Mouse (Mus musculus) urinary bladder, postnatal 4 days (tissue): ENCODE data around the gene Tmem246.

Experiments
- DNase-seq, 2 experiments: peaks; one replicate each; pipeline ENCODE4 v3.0.0; 2021 to 2022; ENCODE audit warnings: low spot score in 2 of 2

Gene Tmem246

DNA sequence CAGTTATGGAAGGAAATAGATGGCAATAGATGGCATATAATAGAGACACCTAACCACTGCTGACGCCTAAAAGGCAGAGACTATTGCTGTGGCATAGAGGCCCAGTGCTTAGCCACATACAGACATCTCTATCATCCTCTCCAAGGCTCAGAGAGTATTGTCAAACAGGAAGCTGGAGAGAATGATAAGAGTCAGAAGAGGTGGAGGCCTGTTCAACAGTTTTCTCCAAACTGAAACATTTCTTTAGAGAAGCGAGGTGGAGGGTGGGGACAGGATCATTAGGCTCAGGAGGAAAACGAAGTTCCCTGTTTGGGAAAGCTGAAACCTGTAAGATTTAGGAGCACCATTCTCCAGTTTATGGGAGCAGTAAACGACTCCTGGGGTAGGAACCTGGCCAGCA lies 16.4 kb downstream of the Tmem246 start:
- DNase-seq = no peak

DNA sequence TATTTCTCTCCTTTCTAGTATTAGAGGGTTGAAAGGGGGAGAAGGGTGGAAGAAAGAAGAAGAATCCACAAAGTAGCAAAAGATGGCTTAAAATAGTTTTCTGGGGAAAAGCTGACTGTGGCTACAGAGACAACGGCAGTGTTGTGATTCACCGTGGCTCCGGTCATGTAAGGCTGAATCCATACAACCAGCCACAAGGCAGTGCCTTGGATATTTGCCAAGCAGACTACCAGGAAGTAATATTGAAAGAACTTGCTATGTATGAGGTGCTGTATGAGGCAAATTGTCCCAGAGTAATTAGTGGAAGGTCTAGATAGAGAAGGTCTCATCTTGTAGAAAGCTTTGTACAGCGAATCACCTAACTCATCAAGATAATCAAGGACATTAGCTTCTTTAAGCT lies 25.5 kb downstream of the Tmem246 start:
- DNase-seq = no peak

DNA sequence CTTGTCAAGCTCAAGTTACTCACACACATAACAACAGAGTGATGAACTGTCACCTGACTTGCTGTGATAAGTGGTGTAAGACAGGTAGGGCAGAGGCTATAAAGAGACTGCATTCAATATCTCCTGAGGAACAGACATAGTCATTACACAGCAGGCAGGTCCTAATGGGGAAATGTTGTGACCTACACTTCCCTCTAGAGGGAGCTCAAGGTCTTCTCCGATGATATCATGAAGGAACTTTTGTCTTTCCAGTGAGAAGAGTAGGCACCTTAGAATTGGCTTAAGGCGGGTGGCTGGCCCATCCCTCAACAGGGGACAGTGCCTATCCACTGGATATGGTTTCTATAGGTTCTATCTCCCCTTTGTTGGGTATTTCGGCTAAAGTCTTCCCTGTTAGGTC lies 30.1 kb downstream of the Tmem246 start:
- no peak for DNase-seq

DNA sequence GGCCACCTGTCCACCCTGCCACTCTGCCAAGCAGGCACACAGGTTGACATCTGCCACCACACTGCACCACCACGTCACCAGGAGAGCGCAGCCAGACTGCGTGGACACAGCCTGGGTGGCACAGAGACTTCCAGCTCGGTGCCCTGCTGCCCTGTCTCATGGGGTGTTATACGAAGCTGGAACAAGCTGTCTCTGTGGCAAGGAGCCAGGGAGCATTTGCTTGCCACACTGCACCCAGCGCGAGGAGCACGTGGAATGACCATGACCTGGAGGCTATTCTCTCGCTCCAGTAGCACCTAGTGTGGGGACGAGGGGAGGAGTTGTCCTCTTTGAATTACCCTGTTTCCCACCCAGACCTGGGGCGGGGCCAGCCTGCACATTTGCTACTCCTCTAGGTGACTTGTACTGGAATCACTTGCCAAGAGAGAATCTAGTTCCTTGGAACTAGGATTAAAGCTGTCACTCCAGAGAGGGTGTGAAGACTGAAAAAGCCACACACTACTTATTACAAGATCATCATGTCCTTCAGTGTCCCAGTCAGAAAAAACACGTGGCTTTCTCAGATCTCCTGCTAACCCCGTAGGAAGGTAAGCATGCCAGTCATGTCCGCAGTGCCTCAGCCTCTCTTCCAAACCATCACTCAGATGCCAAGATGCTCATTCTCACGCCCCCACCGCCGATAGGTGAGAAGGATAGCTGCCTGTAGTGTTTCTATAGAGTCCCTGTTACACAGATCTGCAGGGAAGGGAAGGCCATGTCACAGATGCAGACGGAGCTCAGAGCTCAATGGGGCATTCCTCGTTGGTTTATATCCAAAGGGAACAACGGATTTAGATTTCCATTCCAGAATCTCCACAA lies 37.5 kb downstream of the Tmem246 start:
- no peak for DNase-seq

DNA sequence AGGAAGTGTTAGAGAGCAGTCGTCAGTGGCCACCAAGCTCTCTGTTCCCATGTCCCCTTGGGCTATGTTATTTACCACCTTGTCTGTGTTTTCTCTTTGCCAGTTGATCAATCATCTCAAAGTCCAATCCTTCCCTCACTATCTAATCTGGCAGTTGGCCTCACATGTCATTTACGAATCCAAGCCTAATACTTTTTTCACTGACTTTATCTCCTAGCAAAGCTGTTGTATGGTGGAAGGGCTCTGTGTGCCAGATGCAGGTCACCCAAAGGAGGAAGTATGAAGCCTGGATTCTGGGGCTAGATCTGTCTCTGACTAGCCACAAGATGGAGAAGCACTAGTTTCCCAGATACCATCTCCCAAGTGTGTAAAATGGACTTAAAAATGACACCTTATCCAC lies 39.5 kb downstream of the Tmem246 start:
- DNase-seq = no peak

DNA sequence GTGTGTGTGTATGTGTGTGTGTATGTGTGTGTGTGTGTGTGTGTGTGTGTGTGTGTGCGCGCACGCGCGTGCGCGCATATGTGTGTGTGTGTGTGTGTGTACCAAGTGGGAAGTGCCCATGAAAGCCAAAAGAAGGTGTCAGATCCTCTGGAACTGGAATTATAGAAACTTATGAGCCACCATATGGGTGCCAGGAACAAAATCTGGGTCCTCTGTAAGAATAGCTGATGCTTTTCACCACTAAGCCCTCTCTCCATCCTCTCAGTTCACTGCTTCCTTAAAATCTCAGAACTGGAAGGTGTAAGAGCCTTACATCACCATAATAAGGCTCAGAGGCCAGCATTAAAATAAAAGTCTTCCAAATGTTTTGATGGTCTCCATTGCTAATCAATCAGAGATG lies 40.3 kb downstream of the Tmem246 start:
- no peak for DNase-seq

DNA sequence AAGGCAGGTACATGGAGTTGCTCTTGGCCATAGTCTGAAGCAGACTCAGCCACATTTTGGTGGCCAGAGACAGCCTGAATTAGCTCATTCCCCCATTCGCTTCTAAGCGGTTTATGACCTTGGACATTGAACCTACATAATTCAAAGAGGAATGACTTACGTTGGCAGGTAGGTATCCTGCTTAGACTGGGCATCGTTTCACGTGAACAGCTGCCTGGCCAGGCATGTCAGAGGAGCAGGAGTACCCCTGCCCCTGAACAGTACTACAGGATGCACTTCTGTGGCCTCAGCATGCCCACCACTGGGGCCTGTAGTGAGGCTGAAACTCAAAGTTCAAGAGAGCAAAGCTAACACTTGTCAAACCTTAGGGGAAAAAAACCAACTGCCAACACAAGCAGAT lies 44.3 kb downstream of the Tmem246 start:
- no peak for DNase-seq

DNA sequence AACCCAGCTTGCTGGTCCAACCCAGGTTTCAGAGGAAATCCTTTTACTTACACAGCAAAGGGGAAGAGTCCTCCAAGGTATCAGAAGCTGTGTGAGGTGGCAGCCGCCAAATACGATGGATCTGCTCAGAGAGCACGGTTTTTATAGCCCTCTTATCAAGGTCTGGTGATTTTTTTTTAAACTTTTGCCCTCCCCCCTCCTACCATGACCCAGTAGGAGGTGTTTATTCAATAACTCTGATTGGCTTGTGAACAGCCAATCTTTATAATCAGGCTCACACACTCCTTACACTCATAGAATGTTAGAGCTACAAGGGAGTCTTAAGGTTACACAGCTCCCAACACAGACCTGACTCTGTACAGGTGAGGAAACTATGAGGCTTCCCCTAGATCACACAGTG lies 48.3 kb downstream of the Tmem246 start, which contains the start of gene Aldob:
TSS of gene Aldob (minus strand) at position 164 of the 400 bp plus-strand sequence.
- DNase-seq = no peak

DNA sequence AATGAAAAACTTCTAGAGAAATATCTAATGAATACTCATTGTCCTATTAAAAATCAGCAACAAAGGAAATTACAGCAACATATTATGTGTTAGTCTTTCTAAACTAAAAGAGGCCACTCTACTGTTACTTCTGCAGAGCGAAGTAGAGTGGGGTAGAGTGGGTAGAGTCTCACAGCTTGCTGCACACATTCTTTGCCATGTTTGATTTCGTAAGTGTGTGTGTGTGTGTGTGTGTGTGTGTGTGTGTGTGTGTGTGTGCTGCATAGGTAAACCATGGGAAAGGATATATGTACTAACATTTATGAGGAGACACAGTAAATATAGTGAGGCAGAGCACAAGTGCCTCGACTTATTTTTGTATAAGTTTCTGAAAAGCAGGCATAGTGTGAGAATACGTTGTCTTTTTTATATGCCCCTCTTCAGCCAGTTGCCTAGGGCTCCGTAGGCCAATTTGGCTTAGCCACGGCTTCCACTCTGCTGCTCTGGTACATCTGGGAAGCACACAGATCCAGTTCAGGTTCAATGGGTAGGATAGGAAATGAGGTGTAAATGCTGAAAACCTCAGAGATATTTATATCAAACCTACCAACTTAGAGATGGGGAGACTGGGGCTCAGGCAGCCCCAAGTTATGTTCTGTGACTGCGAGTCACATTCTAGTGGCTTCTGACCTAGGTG lies 50.0 kb downstream of the Tmem246 start:
- no peak for DNase-seq

DNA sequence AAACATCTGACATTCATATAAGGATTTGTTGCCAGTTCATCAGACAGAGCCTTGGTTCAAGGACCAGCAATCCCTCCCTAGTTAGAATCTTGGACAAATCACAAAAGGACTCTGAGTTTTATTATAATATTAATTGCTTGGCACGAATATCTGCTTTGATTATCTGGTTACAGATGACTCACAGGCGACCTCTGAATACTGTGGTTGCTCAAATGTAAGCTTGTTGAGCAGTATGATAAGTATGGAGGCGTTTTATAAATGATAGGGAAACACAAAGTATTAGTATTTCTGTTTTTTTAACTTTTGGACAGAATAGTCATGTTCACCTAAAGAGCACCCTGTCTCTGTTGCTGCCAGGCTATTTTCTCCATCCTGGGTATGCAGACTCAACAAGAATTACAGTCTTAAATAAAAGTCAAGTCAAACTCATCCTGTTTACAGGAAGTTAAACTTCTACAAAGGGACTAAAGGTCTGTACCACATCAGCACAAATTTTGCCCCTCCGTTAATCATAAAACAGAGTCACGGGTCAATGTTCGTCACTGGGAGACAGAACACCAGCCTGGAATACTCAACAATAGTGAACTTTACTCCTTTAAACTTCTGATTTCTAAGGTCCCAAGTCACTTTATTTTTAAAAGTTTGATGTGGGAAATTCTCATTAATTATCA lies 50.7 kb downstream of the Tmem246 start:
- DNase-seq = no peak

DNA sequence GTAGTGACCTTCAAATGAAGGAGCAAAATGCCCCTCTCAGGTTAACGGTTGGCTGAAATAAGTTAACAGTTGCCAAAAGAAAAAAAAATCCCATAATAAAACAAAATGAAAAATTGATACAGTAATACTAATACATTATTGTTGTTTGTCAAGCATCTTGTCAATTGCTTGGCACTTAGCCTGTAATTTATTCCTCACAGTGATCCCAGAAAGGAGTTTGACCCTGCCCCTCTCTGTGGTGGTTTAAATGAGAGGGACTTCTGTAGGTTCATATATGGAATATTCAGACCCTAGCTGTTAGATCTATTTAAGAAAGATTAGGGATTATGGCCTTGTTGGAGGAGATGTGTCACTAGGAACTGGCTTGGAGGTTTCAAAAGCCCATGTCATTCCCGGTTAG lies 51.6 kb downstream of the Tmem246 start:
- DNase-seq = no peak

DNA sequence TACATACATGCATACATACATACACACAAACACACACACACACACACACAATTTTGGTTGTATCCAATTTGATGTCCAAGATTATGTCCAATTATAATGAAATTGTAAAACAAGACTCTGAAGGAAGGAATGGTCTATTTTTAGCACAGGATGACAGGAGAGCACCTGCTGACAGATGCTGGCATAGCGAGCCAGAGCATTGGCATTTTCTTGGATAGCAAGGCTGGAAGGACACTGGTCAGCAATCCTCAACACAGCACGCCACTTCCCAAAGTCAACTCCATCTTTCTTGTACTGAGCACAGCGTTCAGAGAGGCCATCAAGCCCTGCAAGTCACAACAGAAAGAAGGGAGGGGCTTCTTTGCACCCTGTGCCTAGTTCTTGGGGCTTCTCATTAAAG lies 56.7 kb downstream of the Tmem246 start:
- no peak for DNase-seq

DNA sequence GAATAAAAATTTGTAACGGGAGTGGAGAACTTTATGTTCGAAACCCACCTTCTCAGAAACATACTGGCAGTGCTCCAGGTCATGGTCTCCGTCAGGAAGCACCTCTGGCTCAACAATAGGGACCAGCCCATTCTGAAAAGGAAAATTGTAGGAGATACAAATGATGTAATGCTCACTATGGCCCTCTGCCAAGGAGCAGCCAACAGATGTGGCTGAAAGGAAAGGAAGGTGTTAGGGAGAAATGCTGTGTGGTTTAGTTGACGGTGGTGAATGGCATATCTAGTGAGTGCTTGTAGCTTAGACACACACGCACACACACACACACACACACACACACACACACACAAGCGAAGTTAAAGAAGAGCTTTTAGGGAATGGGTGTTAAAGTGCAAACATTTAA lies 58.0 kb downstream of the Tmem246 start:
- DNase-seq = no peak

DNA sequence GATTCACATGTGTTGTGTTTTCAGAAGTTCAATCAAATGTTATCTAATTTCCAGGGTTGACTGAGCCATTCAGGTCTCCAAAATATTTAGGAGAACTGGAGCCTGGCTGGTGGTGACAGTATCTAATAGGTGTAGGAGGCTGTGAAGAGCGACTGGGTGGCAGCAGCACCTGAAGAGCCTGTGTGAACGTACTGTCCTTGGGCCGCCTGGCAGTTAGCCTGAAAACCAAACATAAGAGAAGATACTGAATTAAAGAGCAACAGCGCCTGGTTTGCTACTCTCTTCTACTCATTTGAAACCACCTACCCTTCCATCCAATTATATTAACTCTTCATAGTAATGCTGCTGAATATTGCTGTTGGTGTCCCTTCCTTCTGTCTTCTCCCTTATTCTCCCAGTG lies 61.0 kb downstream of the Tmem246 start:
- DNase-seq = no peak

DNA sequence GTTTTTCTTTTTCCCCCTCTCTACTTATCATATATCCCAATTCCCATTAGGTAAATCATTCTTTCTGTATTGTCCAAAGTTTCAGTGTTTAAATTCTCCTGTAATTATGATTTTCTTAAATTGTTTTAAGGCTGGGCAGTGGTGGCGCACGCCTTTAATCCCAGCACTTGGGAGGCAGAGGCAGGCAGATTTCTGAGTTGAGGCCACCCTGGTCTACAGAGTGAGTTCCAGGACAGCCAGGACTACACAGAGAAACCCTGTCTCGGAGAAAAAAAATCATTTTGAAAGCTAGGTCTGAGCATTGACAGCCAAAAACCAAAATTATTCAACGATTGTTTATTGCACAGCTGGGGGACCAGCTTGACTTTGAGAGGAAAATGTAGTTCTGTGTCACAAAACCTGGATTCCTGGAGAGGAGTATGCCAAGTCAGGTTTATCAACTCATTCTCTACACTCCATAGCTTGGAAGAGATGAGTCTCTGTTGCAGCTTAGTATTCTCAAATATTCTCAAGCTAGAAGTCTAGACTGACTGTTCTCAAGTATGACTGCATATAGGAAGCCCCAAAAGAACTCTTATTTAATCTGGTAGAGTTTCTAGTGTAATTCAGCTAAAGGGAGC lies 61.9 kb downstream of the Tmem246 start:
- DNase-seq = no peak

DNA sequence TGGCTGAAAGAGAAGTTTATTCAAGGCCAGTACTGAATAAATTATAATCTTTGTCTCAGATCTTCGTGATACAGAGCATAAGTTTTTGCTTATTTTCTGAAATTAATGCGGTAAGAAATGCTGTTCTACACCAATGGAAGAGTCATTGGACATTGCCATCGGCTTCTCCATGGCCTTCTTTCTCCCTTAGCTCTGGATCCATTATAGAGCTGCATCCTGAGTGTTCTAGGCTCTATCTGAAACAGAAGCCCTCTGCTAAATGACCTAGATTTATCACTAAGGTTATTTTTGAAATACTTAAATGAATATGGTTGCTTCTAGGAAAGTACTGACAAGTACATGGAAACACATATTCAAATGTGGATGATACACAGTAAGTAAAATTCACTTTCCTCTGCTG lies 62.6 kb downstream of the Tmem246 start:
- no peak for DNase-seq
